Mouse (Mus musculus) limb, embryonic 10.5 days (tissue): Measurements from ENCODE around the gene Hnmt. TPM values are rescaled to one million over a fixed set of nuclear protein-coding genes. Genes with fewer than 3 reads are reported as not detected.
"Not testable (repeated sequence)": the region's sequence is repeated elsewhere in the genome, so short reads cannot be mapped to it uniquely, and the experiment has no call there.

ENCODE experiments used
- DNase-seq: peaks from one replicate; pipeline ENCODE4 v3.0.0-alpha.2; 2017; ENCODE audit warnings: low spot score
- H3K27ac ChIP-seq: fragments of 300-500 bp; sonication (generic); 2 replicates; pipeline ENCODE4 v1.5.1; 2016; ENCODE audit warnings: mild to moderate bottlenecking
- H3K27me3 ChIP-seq: fragments of 300-500 bp; sonication (generic); 2 replicates; pipeline ENCODE4 v1.6.1; 2016; ENCODE audit warnings: low read depth, mild to moderate bottlenecking; ENCODE audit not compliant: poor library complexity, severe bottlenecking
- H3K36me3 ChIP-seq: fragments of 300-500 bp; sonication (generic); 2 replicates; pipeline ENCODE4 v1.6.1; 2016; ENCODE audit warnings: mild to moderate bottlenecking, moderate library complexity
- H3K4me1 ChIP-seq: fragments of 300-500 bp; sonication (generic); 2 replicates; pipeline ENCODE4 v1.6.1; 2016
- H3K4me3 ChIP-seq: fragments of 300-500 bp; sonication (generic); 2 replicates; pipeline ENCODE4 v1.5.1; 2016; ENCODE audit warnings: mild to moderate bottlenecking, moderate library complexity
- H3K9me3 ChIP-seq: fragments of 300-500 bp; sonication (generic); replicated peaks from 2 replicates; pipeline ENCODE4 v1.6.1; 2016; ENCODE audit warnings: mild to moderate bottlenecking
- WGBS: fragments of 180-500 bp; shearing (Covaris S2); methylation state at CpG from one replicate; pipeline ENCODE4 v1.1.7; 2016; 5-methylcytosine and 5-hydroxymethylcytosine counted together
- polyA plus RNA-seq: library from polyadenylated mRNA; unstranded; fragments of >200 nt; fragmentation: Nextera tagmentation; extraction: Ambion mirVana; gene quantifications from 2 replicates; pipeline ENCODE4 v1.2.1, GENCODE M21; 2016

The Hnmt gene
- polyA plus RNA-seq, 1 experiment from 2014 or later: 0.83 TPM

DNA sequence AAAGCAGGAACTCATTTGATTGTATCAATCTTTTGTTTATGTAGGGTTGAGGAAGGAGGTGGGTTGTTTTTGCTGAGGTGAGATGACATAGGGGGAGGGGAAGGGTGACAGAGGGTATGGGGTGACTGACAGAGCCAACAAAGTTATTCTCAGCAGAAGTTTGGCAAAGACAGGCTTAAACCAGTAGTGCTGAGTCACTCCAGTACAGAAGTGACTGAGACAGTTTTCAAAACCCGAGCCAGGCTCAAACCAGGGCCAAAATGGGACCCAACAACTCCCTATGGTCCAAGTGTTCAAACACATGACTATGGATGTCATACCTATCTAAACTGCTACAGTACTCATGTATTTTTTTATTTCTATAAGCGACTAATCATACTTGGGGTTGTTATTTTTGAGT is 52.4 kb downstream of the Hnmt start:
- H3K36me3 ChIP-seq: no peaks in the 10 kb centered on the region
- no peak overlapping the region for H3K4me3 ChIP-seq
- H3K9me3 ChIP-seq: no peaks in the 10 kb centered on the region
- no peak overlapping the region for H3K27ac ChIP-seq
- WGBS: 80% methylated on average over 2 of the region's 2 CpGs
- DNase-seq: no peak
- no peaks in the 10 kb centered on the region for H3K27me3 ChIP-seq
- no peaks in the 10 kb centered on the region for H3K4me1 ChIP-seq

DNA sequence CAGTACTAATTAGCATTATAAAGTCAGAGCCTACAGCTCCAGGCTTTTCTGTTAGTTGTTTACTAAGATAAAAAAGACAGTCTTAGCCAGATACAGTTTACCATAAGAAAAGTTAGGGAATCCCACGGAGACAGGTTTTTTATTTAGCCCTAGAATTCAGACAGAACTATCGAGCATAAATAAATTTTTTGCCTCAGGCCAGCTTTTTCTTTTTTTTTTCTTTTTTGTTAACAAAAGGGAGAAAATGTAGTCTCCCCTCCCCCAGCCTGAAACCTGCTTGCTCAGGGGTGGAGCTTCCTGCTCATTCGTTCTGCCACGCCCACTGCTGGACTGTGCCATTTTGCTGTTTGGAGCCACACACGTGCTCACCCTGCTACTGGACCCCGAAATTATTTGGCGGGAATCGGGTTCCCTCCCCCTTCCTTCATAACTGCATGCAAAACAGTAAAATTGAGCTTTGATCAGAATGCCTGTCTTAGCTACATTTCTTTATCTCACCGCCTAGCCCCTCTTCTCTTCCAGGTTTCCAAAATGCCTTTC is 59.1 kb downstream of the Hnmt start:
- H3K27me3 ChIP-seq, H3K4me1 ChIP-seq, H3K27ac ChIP-seq, DNase-seq, H3K4me3 ChIP-seq, H3K36me3 ChIP-seq, H3K9me3 ChIP-seq: not testable (repeated sequence)
- 93% methylated on average over 9 of the region's 9 CpGs for WGBS

DNA sequence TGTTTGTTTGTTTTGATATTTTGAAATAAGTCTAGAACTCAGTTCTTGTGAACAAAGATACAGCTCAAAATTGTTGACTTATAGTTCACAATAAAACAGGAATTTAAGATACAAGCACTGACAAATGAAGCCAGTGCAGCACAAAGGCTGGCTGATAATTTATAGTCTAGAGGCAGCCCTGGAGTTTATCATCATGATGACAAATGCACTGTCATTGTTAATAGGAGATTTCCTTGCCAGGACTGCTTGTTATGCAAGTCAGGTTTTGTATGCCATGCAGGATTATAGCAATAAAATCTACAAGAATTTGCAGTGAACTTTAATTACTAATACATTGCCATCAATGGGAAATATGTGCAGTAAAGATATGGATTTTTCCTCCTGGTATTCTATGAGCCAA is 61.9 kb downstream of the Hnmt start:
- Histone ChIP-seq H3K27ac (no peak overlapping the region), H3K4me1 (no peaks in the 10 kb centered on the region), H3K27me3 (no peaks in the 10 kb centered on the region), H3K9me3 (no peaks in the 10 kb centered on the region), H3K36me3 (no peaks in the 10 kb centered on the region), H3K4me3 (no peak overlapping the region)
- no peak for DNase-seq

DNA sequence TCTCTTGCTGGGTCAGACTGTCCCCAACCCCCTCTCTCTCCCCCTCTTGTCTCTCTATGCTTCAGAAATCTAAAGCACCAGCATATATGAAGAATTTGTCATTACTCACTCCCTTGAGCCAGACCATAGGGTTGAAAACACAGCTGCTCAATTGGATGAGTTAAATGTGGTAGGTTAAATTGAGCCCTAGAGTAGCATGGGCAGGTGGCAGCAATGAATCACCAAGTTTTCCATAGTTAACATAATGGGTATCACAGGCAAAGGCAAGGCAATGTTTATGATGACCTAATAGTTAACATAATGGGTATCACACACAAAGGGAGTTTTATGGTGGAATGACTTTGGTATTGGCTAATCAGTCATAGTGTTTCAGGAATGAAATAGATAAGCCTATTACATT is 65.9 kb downstream of the Hnmt start:
- H3K9me3 ChIP-seq: no peaks in the 10 kb centered on the region
- no peak for DNase-seq
- no peak overlapping the region for H3K4me3 ChIP-seq
- H3K36me3 ChIP-seq: no peaks in the 10 kb centered on the region
- H3K27me3 ChIP-seq: no peaks in the 10 kb centered on the region
- no peak overlapping the region for H3K27ac ChIP-seq
- no peaks in the 10 kb centered on the region for H3K4me1 ChIP-seq

DNA sequence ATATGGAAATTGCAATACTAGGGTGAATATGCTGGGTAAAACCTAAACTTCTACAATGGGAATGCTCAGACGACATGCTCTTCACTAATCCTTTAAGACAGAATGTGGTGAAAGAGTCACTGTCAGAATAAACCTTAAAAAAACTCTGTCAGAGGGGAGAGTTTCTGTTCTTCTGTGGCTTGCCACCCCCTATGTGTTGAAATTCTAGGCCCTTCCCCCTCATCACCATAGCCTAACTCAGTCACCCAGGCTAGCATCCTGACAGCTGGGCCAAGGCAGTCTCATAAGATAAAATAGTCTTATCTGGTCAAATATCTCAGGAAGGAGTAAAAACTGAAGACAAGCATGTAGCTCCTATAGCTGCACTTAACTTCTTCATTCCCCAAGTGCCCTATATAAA is 66.3 kb downstream of the Hnmt start:
- no peak for DNase-seq
- Histone ChIP-seq H3K36me3 (no peaks in the 10 kb centered on the region), H3K9me3 (no peaks in the 10 kb centered on the region), H3K4me1 (no peaks in the 10 kb centered on the region), H3K27ac (no peak overlapping the region), H3K4me3 (no peak overlapping the region), H3K27me3 (no peaks in the 10 kb centered on the region)
- WGBS: 82% methylated on average over 1 of the region's 1 CpGs

DNA sequence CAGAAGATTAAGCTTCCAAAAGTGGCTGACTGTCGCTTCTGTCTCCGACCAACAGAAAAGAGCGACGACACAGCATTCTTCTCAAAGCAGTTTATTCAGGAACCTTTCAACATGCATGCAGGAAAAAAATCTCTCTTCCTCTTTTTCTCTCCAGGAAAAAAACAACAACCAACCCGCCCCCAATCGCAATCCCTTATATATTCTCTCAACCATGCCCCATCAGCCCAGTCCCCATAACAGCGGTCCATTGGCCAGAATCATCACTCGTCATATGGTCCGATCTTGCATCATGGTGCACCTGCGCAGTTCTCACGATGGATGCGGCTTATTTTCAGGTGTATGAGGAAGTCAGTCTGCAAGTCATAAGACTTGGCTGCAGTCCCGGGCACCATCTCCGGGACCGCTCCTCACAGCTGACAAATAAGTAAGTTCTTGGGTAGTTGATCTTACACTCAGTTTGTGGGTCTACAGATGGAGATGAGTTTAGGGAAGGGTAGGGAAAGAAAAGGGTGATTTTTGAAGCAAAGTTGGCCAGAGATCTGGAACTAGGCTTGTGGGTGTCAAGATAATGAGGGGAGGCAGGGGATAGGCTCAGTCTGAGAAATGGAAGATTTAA is 88.4 kb downstream of the Hnmt start:
- H3K9me3 ChIP-seq, H3K4me1 ChIP-seq, H3K27ac ChIP-seq, H3K4me3 ChIP-seq, H3K36me3 ChIP-seq, H3K27me3 ChIP-seq, DNase-seq: not testable (repeated sequence)
- 95% methylated on average over 15 of the region's 15 CpGs for WGBS

Other genes with a start within 250 kb of the Hnmt start
- gene Tbpl2, start 47.2 kb upstream of the Hnmt start, polyA plus RNA-seq: not detected in 2 replicates
- gene Il1f8, start 103.8 kb upstream of the Hnmt start, polyA plus RNA-seq: not detected in 2 replicates
- not detected in 2 replicates for gene Il1f9, start 137.1 kb upstream of the Hnmt start, polyA plus RNA-seq
- gene Il1f6, start 166.0 kb upstream of the Hnmt start, polyA plus RNA-seq: not detected in 2 replicates
- gene Il1f5, start 227.6 kb upstream of the Hnmt start, polyA plus RNA-seq: not detected in 2 replicates
- gene Il1f10, start 241.8 kb upstream of the Hnmt start, polyA plus RNA-seq: not detected in 2 replicates